Mouse (Mus musculus) embryo, embryonic 11.5 days (tissue): ENCODE measurements around the gene Tmem186.

Experiments used
- DNase-seq: peaks from one replicate; pipeline ENCODE4 v3.0.0-alpha.2; 2012; ENCODE audit warnings: low read depth, low spot score

Gene Tmem186

GRCm38 (mm10) chr16:8637217-8638051 lies at the start of gene Tmem186, which contains the start of gene Pmm2:
TSS of gene Tmem186 (minus strand) at chr16:8637712.
TSS of gene Pmm2 (plus strand) at chr16:8637674.
- peak; percentile 84 for DNase-seq

GRCm38 (mm10) chr16:8686871-8687535 lies 49.5 kb upstream of the Tmem186 start:
- no peak for DNase-seq

- DNase-seq, result peak; percentile 57
Measured at GRCm38 (mm10) chr16:8686121-8686870, 48.8 kb upstream of the Tmem186 start.

GRCm38 (mm10) chr16:8685087-8685486 lies 47.6 kb upstream of the Tmem186 start:
- no peak for DNase-seq

- no peak for DNase-seq
Measured at GRCm38 (mm10) chr16:8680470-8680869, 43.0 kb upstream of the Tmem186 start, which contains the start of gene Gm5767. TSS of gene Gm5767 (plus strand) at chr16:8680770.

- DNase-seq, result no peak
Measured at GRCm38 (mm10) chr16:8679780-8680179, 42.3 kb upstream of the Tmem186 start.

GRCm38 (mm10) chr16:8678676-8679075 lies 41.2 kb upstream of the Tmem186 start:
- no peak for DNase-seq

GRCm38 (mm10) chr16:8678035-8678434 lies 40.5 kb upstream of the Tmem186 start:
- no peak for DNase-seq

GRCm38 (mm10) chr16:8676800-8677199 lies 39.3 kb upstream of the Tmem186 start:
- DNase-seq, result no peak

GRCm38 (mm10) chr16:8676228-8676627 lies 38.7 kb upstream of the Tmem186 start:
- DNase-seq, result no peak

- DNase-seq, result no peak
Measured at GRCm38 (mm10) chr16:8675559-8675958, 38.0 kb upstream of the Tmem186 start.

GRCm38 (mm10) chr16:8674165-8674564 lies 36.7 kb upstream of the Tmem186 start:
- peak; percentile 67 for DNase-seq

- DNase-seq, result no peak
Measured at GRCm38 (mm10) chr16:8673343-8673742, 35.8 kb upstream of the Tmem186 start.

GRCm38 (mm10) chr16:8672811-8673210 lies 35.3 kb upstream of the Tmem186 start:
- DNase-seq, result no peak

- DNase-seq, result no peak
Measured at GRCm38 (mm10) chr16:8672350-8672687, 34.8 kb upstream of the Tmem186 start.

GRCm38 (mm10) chr16:8671551-8672349 lies 34.2 kb upstream of the Tmem186 start, which contains the start of gene Carhsp1:
TSS of gene Carhsp1 (minus strand) at chr16:8672155.
- DNase-seq, result peak; percentile 92

GRCm38 (mm10) chr16:8670041-8671035 lies 32.8 kb upstream of the Tmem186 start:
- no peak for DNase-seq

- DNase-seq, result no peak
Measured at GRCm38 (mm10) chr16:8669432-8669831, 31.9 kb upstream of the Tmem186 start.

GRCm38 (mm10) chr16:8668386-8668785 lies 30.9 kb upstream of the Tmem186 start:
- DNase-seq, result no peak

GRCm38 (mm10) chr16:8667814-8668213 lies 30.3 kb upstream of the Tmem186 start:
- DNase-seq, result no peak
